Mouse (Mus musculus) ES-E14 (cell line): Measurements from ENCODE around the gene Chrna4. TPM values are rescaled to one million over a fixed set of nuclear protein-coding genes. Genes with fewer than 3 reads are reported as not detected.

Experiments used
- DNase-seq: peaks from one replicate; pipeline ENCODE4 v3.0.0-alpha.2; 2013; ENCODE audit warnings: low read depth, low spot score
- H3K27ac ChIP-seq: 2 replicates; pipeline ENCODE4 v1.5.1; 2012; ENCODE audit warnings: low read depth, mild to moderate bottlenecking, low read length, moderate library complexity, mixed read lengths; ENCODE audit not compliant: poor library complexity, insufficient read depth, severe bottlenecking
- H3K36me3 ChIP-seq: 2 replicates; pipeline ENCODE4 v1.6.1; 2012; ENCODE audit warnings: mild to moderate bottlenecking, low read length, moderate library complexity, mixed read lengths; ENCODE audit not compliant: control insufficient read depth, poor library complexity, insufficient read depth, severe bottlenecking
- H3K4me1 ChIP-seq, 2 experiments: fragments of 150-350 bp in 1 of 2; sonication (generic) in 1 of 2; 2 replicates each; pipeline ENCODE4 v1.6.1; 2012; ENCODE audit warnings: low read length in 2 of 2, mild to moderate bottlenecking in 1 of 2, mixed read lengths in 1 of 2; ENCODE audit not compliant: control insufficient read depth in 2 of 2, insufficient read depth in 2 of 2, poor library complexity in 1 of 2
- H3K4me3 ChIP-seq, 2 experiments: fragments of 150-350 bp in 1 of 2; sonication (generic) in 1 of 2; 2 replicates each; pipeline ENCODE4 v1.5.1; 2012; ENCODE audit warnings: low read length in 2 of 2, low read depth in 1 of 2, mild to moderate bottlenecking in 1 of 2, mixed read lengths in 1 of 2; ENCODE audit not compliant: insufficient read depth in 1 of 2, poor library complexity in 1 of 2, severe bottlenecking in 1 of 2
- H3K9ac ChIP-seq: 2 replicates; pipeline ENCODE4 v1.6.1; 2012; ENCODE audit warnings: low read depth, mild to moderate bottlenecking, low read length, mixed read lengths; ENCODE audit not compliant: poor library complexity, insufficient read depth, severe bottlenecking
- H3K9me3 ChIP-seq: fragments of 150-350 bp; sonication (generic); 2 replicates; pipeline ENCODE4 v1.6.1; 2012; ENCODE audit warnings: low read depth, mild to moderate bottlenecking, low read length; ENCODE audit not compliant: control insufficient read depth, insufficient read depth
- CHD2 ChIP-seq: IDR thresholded peaks from 2 replicates; pipeline ENCODE4 v1.6.1; 2014; ENCODE audit warnings: mild to moderate bottlenecking, low read depth, low read length, inconsistent platforms
- HCFC1 ChIP-seq: IDR thresholded peaks from 2 replicates; pipeline ENCODE4 v1.6.1; 2012; ENCODE audit warnings: low read length, inconsistent platforms, borderline replicate concordance; ENCODE audit not compliant: insufficient read depth
- MAFK ChIP-seq: IDR thresholded peaks from 2 replicates; pipeline ENCODE4 v1.6.1; 2014; ENCODE audit warnings: mild to moderate bottlenecking, low read depth, low read length, inconsistent platforms; ENCODE audit not compliant: insufficient read depth
- ZC3H11A ChIP-seq: IDR thresholded peaks from 2 replicates; pipeline ENCODE4 v1.6.1; 2012; ENCODE audit warnings: low read depth, mild to moderate bottlenecking, inconsistent platforms, low read length, borderline replicate concordance
- ZNF384 ChIP-seq: IDR thresholded peaks from 2 replicates; pipeline ENCODE4 v1.6.1; 2012; ENCODE audit warnings: low read depth, low read length, inconsistent platforms
- in situ Hi-C, 2 experiments: fragments of 600-800 bp; cut with MboI; formaldehyde crosslinking; loops; one replicate each; pipeline ENCODE4 v1.15.1; 2025; ENCODE audit warnings: low sequenced_read_pairs in 2 of 2, inconsistent platforms in 1 of 2; ENCODE audit not compliant: unreplicated experiment in 2 of 2
- total RNA-seq: library from RNA; depleted of rRNA; stranded (reverse); fragments of 300-350 nt; gene quantifications from 2 replicates; pipeline ENCODE4 v1.2.3, GENCODE M21; 2012

Gene Chrna4
- total RNA-seq, 1 experiment: 0.71 TPM

GRCm38 (mm10) chr2:181032407-181032806, 10.9 kb downstream of the Chrna4 start:
- no peak overlapping the region for H3K4me3 ChIP-seq
- no peak for TF ChIP-seq HCFC1
- no peak for TF ChIP-seq MAFK
- TF ChIP-seq ZC3H11A: no peak
- TF ChIP-seq CHD2: no peak
- no peak for TF ChIP-seq ZNF384

GRCm38 (mm10) chr2:181031406-181031934, 11.9 kb downstream of the Chrna4 start:
- no peak for DNase-seq
- Histone ChIP-seq H3K9ac (no peak overlapping the region), H3K4me3 (no peak overlapping the region), H3K9me3 (no peaks in the 10 kb centered on the region), H3K4me1 (no peaks in the 10 kb centered on the region; a peak in 1 of 4 replicates), H3K27ac (no peak overlapping the region), H3K36me3 (no peaks in the 10 kb centered on the region)
- TF ChIP-seq ZNF384: no peak
- no peak for TF ChIP-seq HCFC1
- TF ChIP-seq MAFK: no peak
- TF ChIP-seq CHD2: no peak
- no peak for TF ChIP-seq ZC3H11A
- in situ Hi-C loops: no loop called here

More at GRCm38 (mm10) chr2:181032407-181032806, 10.9 kb downstream of the Chrna4 start:
- H3K36me3 ChIP-seq: no peaks in the 10 kb centered on the region
- no peak for DNase-seq
- no peak overlapping the region for H3K9ac ChIP-seq
- no peaks in the 10 kb centered on the region; a peak in 1 of 4 replicates for H3K4me1 ChIP-seq
- no peaks in the 10 kb centered on the region for H3K9me3 ChIP-seq
- no peak overlapping the region for H3K27ac ChIP-seq
- in situ Hi-C loops: no loop called here

GRCm38 (mm10) chr2:181008339-181008738, 35.0 kb downstream of the Chrna4 start:
- Histone ChIP-seq H3K4me3 (no peak overlapping the region), H3K9ac (no peak overlapping the region), H3K4me1 (no peaks in the 10 kb centered on the region), H3K36me3 (no peaks in the 10 kb centered on the region), H3K9me3 (no peaks in the 10 kb centered on the region), H3K27ac (no peak overlapping the region)
- no peak for DNase-seq
- TF ChIP-seq HCFC1: no peak
- no peak for TF ChIP-seq MAFK
- TF ChIP-seq ZC3H11A: no peak
- in situ Hi-C loops: loop anchor here in 1 of 2 experiments (10.0 kb wide), 1 partner anchor 56 kb away; no protein-coding TSS in a partner anchor

GRCm38 (mm10) chr2:181007054-181007453, 36.3 kb downstream of the Chrna4 start:
- in situ Hi-C loops: loop anchor here in 1 of 2 experiments (10.0 kb wide), 1 partner anchor 58 kb away; no protein-coding TSS in a partner anchor
- Histone ChIP-seq H3K9me3 (no peaks in the 10 kb centered on the region), H3K9ac (no peak overlapping the region), H3K4me1 (no peaks in the 10 kb centered on the region), H3K4me3 (no peak overlapping the region), H3K27ac (no peak overlapping the region), H3K36me3 (no peaks in the 10 kb centered on the region)
- no peak for DNase-seq
- TF ChIP-seq MAFK: no peak

GRCm38 (mm10) chr2:180996905-180997304, 46.4 kb downstream of the Chrna4 start:
- no peak overlapping the region for H3K9ac ChIP-seq
- H3K36me3 ChIP-seq: no peaks in the 10 kb centered on the region
- H3K4me3 ChIP-seq: no peak overlapping the region
- no peaks in the 10 kb centered on the region for H3K4me1 ChIP-seq
- in situ Hi-C loops: loop anchor here in 1 of 2 experiments (5.0 kb wide), 1 partner anchor 65 kb away; no protein-coding TSS in a partner anchor
- no peak for TF ChIP-seq ZC3H11A
- no peak for TF ChIP-seq MAFK
- no peak for TF ChIP-seq ZNF384
- TF ChIP-seq CHD2: no peak
- TF ChIP-seq HCFC1: no peak
- DNase-seq: no peak
- H3K27ac ChIP-seq: no peak overlapping the region
- no peaks in the 10 kb centered on the region for H3K9me3 ChIP-seq
